Mouse (Mus musculus) liver, adult 2 months (tissue): ENCODE results near the gene Ptprk.

Source experiments
- CTCF ChIP-seq: fragments of 200-500 bp; IDR thresholded peaks from 2 replicates; pipeline ENCODE4 v1.5.1; 2011; ENCODE audit warnings: low read depth, low read length, control low read depth
- POLR2A ChIP-seq: fragments of 200-500 bp; IDR thresholded peaks from 2 replicates; pipeline ENCODE4 v1.6.1; 2011; ENCODE audit warnings: low read length, control low read depth; ENCODE audit not compliant: insufficient read depth; ENCODE audit errors: extremely low read depth

- no peak for TF ChIP-seq CTCF
- TF ChIP-seq POLR2A = no peak
Measured at GRCm38 (mm10) chr10:28271729-28272606, 197.3 kb downstream of the Ptprk start.
